Comparison of ENCODE assay signal across 31 mouse cellular contexts in genomic region chr2:92071143-92071542, GRCm38 (mm10). TPM values are rescaled to one million over a fixed set of nuclear protein-coding genes. Genes with fewer than 3 reads are reported as not detected.
"Had no signal": no experiment of that assay in that cellular context is flagged by ENCODE, and none has a peak within 500 bp of the region (broad histone marks: within the 10 kb centered on the region; RNA-seq: fewer than 3 reads in every experiment).

No protein-coding gene starts in this region.

- H3K27ac ChIP-seq: left cerebral cortex, adult 2 months; limb, embryonic 10.5 days; limb, embryonic 12.5 days; limb, embryonic 13.5 days; limb, embryonic 15.5 days; liver, embryonic 12.5 days; liver, embryonic 13.5 days; liver, embryonic 14.5 days; liver, embryonic 15.5 days; lung, embryonic 15.5 days; macrophage; midbrain, embryonic 10.5 days; midbrain, embryonic 12.5 days; midbrain, embryonic 15.5 days; neural tube, embryonic 12.5 days had no signal

- H3K36me3 ChIP-seq: limb, embryonic 10.5 days; limb, embryonic 12.5 days; limb, embryonic 13.5 days; limb, embryonic 15.5 days; liver, embryonic 12.5 days; liver, embryonic 13.5 days; liver, embryonic 15.5 days; lung, embryonic 15.5 days; midbrain, embryonic 10.5 days; midbrain, embryonic 12.5 days; midbrain, embryonic 15.5 days; neural tube, embryonic 12.5 days had no signal

- H3K9ac ChIP-seq: limb, embryonic 12.5 days; limb, embryonic 13.5 days; limb, embryonic 15.5 days; liver, embryonic 12.5 days; liver, embryonic 13.5 days; liver, embryonic 14.5 days; liver, embryonic 15.5 days; liver, postnatal 0 days; lung, embryonic 14.5 days; lung, embryonic 15.5 days; midbrain, embryonic 12.5 days; midbrain, embryonic 15.5 days; neural tube, embryonic 12.5 days had no signal

- H3K9me3 ChIP-seq: limb, embryonic 10.5 days; limb, embryonic 12.5 days; limb, embryonic 13.5 days; limb, embryonic 15.5 days; liver, embryonic 12.5 days; liver, embryonic 13.5 days; liver, embryonic 15.5 days; lung, embryonic 15.5 days; megakaryocyte, embryonic 14.5 days; midbrain, embryonic 10.5 days; midbrain, embryonic 12.5 days; midbrain, embryonic 15.5 days; neural tube, embryonic 12.5 days had no signal

- DNase-seq: left cerebral cortex, postnatal 4 days; liver; liver, embryonic 13.5 days; liver, postnatal 0 days; lung, adult 18-20 months; lung, adult 2 months; lung, embryonic 14.5 days; lung, postnatal 14 days; lung, postnatal 36 days; lung, postnatal 4 days; midbrain, embryonic 14.5 days had no signal

- H3K4me2 ChIP-seq: limb, embryonic 12.5 days; limb, embryonic 13.5 days; limb, embryonic 15.5 days; liver, embryonic 11.5 days; liver, embryonic 12.5 days; liver, embryonic 13.5 days; liver, embryonic 15.5 days; lung, embryonic 14.5 days; lung, embryonic 15.5 days; midbrain, embryonic 12.5 days; midbrain, embryonic 15.5 days; neural tube, embryonic 12.5 days had no signal

- H3K27me3 ChIP-seq: limb, embryonic 13.5 days; limb, embryonic 15.5 days; liver, embryonic 15.5 days; lung, embryonic 15.5 days; midbrain, embryonic 12.5 days; midbrain, embryonic 15.5 days; neural tube, embryonic 12.5 days had no signal

- ATAC-seq: liver, embryonic 12.5 days; liver, postnatal 0 days; lung, postnatal 0 days; midbrain, embryonic 15.5 days; midbrain, embryonic 16.5 days had no signal

- H3K4me1 ChIP-seq: limb, embryonic 10.5 days; limb, embryonic 12.5 days; limb, embryonic 13.5 days; limb, embryonic 15.5 days; liver, embryonic 12.5 days; liver, embryonic 13.5 days; liver, embryonic 15.5 days; lung, embryonic 15.5 days; midbrain, embryonic 12.5 days; midbrain, embryonic 15.5 days; neural tube, embryonic 12.5 days had no signal

- H3K4me3 ChIP-seq: left cerebral cortex, adult 2 months; limb, embryonic 10.5 days; limb, embryonic 12.5 days; limb, embryonic 13.5 days; limb, embryonic 15.5 days; liver, embryonic 12.5 days; liver, embryonic 13.5 days; liver, embryonic 15.5 days; lung, embryonic 15.5 days; megakaryocyte, embryonic 14.5 days; midbrain, embryonic 10.5 days; midbrain, embryonic 12.5 days; midbrain, embryonic 15.5 days; myocyte; neural tube, embryonic 12.5 days had no signal

RNA-seq across cellular contexts. Expression of gene Creb3l1, which starts 46.8 kb away (rescaled TPM):
- total RNA-seq: monocyte, adult 5-6 weeks had no signal
